Mouse (Mus musculus) liver, embryonic 14.5 days (tissue): ENCODE measurements around the gene Gm37240.

Source experiments
- CTCF ChIP-seq: IDR thresholded peaks from 2 replicates; pipeline ENCODE4 v1.5.1; 2016; ENCODE audit warnings: antibody characterized with exemption, low read depth, control low read depth
- EP300 ChIP-seq: IDR thresholded peaks from 2 replicates; pipeline ENCODE4 v1.6.1; 2016; ENCODE audit warnings: antibody characterized with exemption, low read depth

DNA sequence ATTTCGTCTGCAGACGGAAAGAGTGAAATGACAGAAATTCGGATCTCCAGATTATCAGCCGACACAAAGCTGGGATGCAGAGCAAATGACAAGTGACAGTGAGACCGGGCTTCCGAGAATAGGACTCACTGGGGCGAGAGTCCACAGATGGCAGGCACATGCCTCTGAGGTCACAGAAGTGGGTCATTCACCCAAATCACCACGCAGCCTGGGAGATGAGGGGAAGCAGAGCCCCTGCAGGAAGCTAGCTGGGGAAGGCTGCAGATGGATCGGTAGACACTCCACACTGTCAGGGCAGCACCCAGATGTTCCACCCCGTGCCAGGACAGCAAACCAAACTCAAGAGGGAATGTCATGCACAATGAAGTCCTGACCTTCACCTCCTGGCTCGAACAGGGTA is 372.6 kb downstream of the Gm37240 start:
- TF ChIP-seq EP300 = no peak
- TF ChIP-seq CTCF = no peak
